Mouse (Mus musculus) liver, adult 2 months (tissue): ENCODE results near the gene Il10rb.

ENCODE experiments used
- CTCF ChIP-seq: fragments of 200-500 bp; IDR thresholded peaks from 2 replicates; pipeline ENCODE4 v1.5.1; 2011; ENCODE audit warnings: low read depth, low read length, control low read depth
- POLR2A ChIP-seq: fragments of 200-500 bp; IDR thresholded peaks from 2 replicates; pipeline ENCODE4 v1.6.1; 2011; ENCODE audit warnings: low read length, control low read depth; ENCODE audit not compliant: insufficient read depth; ENCODE audit errors: extremely low read depth

- no peak for TF ChIP-seq CTCF
- TF ChIP-seq POLR2A, result no peak
These were observed 46.0 kb downstream of the Il10rb start for GRCm38 (mm10) chr16:91451949-91452348.
